Mouse (Mus musculus): ENCODE results near the gene Atcay.

DNA sequence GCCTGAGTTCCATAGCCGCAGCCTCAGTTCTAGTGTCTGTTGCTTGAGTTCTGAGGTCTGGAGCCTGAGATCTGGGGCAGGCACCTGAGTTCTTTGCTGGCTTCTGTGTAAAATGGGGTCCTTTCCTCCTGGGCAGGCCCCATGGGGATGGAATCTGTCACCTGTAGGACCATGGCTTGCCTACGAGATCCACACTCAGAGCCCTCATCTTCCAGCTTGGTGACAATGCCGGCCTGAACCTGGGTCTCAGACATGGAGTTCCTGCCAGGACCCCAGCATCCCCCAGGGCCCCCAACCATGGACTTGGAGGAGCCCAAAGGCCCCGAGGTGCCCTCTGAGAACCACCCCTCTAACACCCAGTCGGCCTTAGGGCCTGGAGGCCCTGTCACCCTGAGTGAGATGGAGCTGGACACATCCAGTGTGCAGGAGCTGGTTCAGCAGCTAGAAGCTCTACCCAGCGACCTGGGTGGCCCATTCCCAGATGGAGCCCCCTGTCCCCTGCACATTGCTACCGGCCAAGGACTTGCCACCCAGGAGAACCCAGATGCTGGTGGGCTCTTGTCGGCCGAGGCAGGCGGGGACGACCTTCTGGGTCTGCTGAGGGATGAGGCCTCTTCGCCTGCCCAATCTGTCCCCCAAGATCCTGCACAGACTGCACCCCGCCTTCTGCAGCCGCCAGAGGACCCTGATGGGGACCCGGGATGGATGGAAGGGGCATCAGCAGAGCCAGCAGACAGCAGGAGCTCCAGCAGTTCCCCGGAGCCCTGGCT, 38.2 kb upstream of the Atcay start:
- no peak for TF ChIP-seq CTCF (IDR thresholded peaks at IDR 0.05; ENCODE audit: low read depth, low read length)
- no peak for TF ChIP-seq POLR2A (IDR thresholded peaks at IDR 0.05; ENCODE audit: extremely low read depth, insufficient read depth, low read length)

Measured in liver, adult 2 months (tissue).